Mouse (Mus musculus): ENCODE data around the gene Snapc2. TPM values are rescaled to one million over a fixed set of nuclear protein-coding genes. Genes with fewer than 3 reads are reported as not detected.
A peak's percentile ranks its signal among the peaks of the same experiment; 100 is the strongest.
"Not testable (repeated sequence)": the region's sequence is repeated elsewhere in the genome, so short reads cannot be mapped to it uniquely, and the experiment has no call there.

Snapc2 gene
- polyA plus RNA-seq, 1 experiment from 2014 or later, result 72.2 TPM

DNA sequence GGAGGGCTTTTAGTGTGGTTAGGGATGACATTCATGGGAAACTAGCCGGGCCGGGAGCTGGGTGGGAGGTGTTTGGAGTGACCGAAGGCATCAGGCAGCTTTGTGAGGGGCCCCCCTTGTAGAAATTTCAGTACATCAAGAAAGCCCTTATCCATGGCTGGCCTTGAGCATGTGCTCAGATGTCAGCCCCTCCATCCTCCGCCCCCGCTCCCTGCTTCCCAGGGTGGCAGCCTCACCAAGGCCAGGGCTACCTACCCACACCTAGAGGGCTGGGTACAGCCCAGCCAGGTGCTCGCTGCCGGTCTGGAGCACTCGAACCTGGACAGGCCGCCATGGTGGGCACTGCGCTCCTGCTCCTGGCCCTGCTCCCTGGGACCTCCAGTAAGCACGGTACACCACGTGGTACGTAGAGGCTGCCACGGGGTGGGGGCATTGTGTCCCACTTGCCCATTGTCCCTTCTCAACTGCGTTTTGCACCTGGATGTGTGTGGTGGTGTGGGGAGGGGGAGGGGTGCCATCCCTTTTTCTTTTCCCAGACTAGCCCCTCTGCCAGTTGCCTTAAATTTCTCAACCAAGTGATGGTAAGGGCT is 4.8 kb upstream of the Snapc2 start, which contains the start of gene Tgfbr3l:
Tgfbr3l (plus strand) TSS at position 264 of the 590 bp plus-strand sequence.
- no peak within 1 kb of the TSS for H3K4me2 ChIP-seq (ENCODE audit: low read length)
- WGBS, result 75% methylated on average over 15 of the region's 15 CpGs
- H3K4me1 ChIP-seq (ENCODE audit: control insufficient read depth, insufficient read depth, low read depth, low read length), result peaks cover 4% of the 10 kb centered on the region
- no peaks in the 10 kb centered on the region for H3K27me3 ChIP-seq (replicated peaks; ENCODE audit: control insufficient read depth, insufficient read depth, low read length)
- H3K36me3 ChIP-seq (ENCODE audit: control insufficient read depth, insufficient read depth, low read length), result peaks cover 52% of the 10 kb centered on the region
- no peak for ATAC-seq
- H3K9ac ChIP-seq (ENCODE audit: low read depth, low read length), result no peak within 1 kb of the TSS; the same call in 1 of the 2 replicates
- no peak within 1 kb of the TSS for H3K27ac ChIP-seq (ENCODE audit: low read depth, low read length)
- no peak within 1 kb of the TSS for H3K4me3 ChIP-seq (ENCODE audit: low read length)
- no peaks in the 10 kb centered on the region for H3K9me3 ChIP-seq (ENCODE audit: control insufficient read depth, low read length)

DNA sequence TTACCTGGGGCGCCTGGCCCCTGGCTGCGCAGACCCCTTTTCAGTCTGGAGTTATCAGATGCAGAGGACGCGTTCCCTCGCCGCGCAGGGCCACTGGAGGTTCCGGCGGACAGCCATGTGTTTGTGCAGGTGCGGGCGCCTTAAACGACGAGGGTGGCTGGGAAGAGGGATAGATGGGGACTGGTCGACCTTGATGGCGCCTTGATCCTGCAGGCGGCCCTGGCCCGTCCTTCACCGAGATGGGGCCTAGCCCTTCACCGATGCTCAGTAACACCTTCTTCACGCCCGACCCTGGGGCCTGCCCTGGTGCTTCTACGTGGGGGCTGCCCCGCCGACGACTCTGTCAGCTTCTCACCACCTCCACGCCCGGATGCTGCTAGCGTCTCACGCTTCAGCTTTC is 3.7 kb upstream of the Snapc2 start:
- WGBS, result 19% methylated on average over 29 of the region's 29 CpGs
- Histone ChIP-seq H3K9ac (ENCODE audit: low read depth, low read length) (no peak overlapping the region), H3K4me2 (ENCODE audit: low read length) (no peak overlapping the region), H3K27me3 (replicated peaks; ENCODE audit: control insufficient read depth, insufficient read depth, low read length) (no peaks in the 10 kb centered on the region), H3K4me3 (ENCODE audit: low read length) (no peak overlapping the region), H3K4me1 (ENCODE audit: control insufficient read depth, insufficient read depth, low read depth, low read length) (peaks cover 11% of the 10 kb centered on the region), H3K9me3 (ENCODE audit: control insufficient read depth, low read length) (no peaks in the 10 kb centered on the region), H3K27ac (ENCODE audit: low read depth, low read length) (no peak overlapping the region), H3K36me3 (ENCODE audit: control insufficient read depth, insufficient read depth, low read length) (peaks cover 42% of the 10 kb centered on the region)
- no peak for ATAC-seq

DNA sequence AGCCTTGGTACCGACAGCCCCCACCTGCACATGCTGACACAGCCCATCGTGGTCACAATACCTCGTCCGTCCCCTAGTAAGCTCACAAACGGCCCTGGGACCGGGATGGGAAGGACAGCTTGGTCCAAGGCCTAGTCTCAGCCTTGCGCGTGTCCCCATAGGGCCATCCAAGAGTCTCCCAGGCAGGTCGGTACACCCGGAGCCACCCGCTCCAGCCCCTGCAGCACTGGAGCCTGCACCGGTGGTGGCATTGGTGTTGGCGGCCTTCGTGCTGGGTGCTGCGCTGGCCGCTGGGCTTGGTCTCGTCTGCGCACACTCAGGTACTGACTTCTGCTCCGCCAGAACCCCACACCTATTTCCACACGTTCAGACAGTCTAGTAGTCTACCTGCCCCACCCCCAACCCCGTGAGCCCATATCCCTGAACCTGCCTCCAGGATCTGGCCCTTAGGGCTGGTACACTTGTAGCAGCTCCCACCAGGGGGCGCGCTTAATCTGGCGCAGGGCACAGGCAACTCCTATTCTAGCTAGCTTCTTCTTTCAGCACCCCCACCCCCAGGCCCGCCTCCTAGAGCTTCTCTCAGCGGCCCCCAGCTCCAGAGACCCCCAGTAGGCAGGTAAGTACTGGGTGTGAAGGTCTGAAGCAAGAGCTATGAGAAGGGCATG is 2.4 kb upstream of the Snapc2 start:
- H3K36me3 ChIP-seq (ENCODE audit: control insufficient read depth, insufficient read depth, low read length), result peaks cover 38% of the 10 kb centered on the region
- peaks cover 14% of the 10 kb centered on the region for H3K4me1 ChIP-seq (ENCODE audit: control insufficient read depth, insufficient read depth, low read depth, low read length)
- H3K27me3 ChIP-seq (replicated peaks; ENCODE audit: control insufficient read depth, insufficient read depth, low read length), result no peaks in the 10 kb centered on the region
- H3K9ac ChIP-seq (ENCODE audit: low read depth, low read length), result no peak overlapping the region
- no peak overlapping the region for H3K4me3 ChIP-seq (ENCODE audit: low read length)
- H3K4me2 ChIP-seq (ENCODE audit: low read length), result no peak overlapping the region
- H3K9me3 ChIP-seq (ENCODE audit: control insufficient read depth, low read length), result no peaks in the 10 kb centered on the region
- 34% methylated on average over 26 of the region's 26 CpGs for WGBS
- H3K27ac ChIP-seq (ENCODE audit: low read depth, low read length), result no peak overlapping the region
- ATAC-seq, result no peak

DNA sequence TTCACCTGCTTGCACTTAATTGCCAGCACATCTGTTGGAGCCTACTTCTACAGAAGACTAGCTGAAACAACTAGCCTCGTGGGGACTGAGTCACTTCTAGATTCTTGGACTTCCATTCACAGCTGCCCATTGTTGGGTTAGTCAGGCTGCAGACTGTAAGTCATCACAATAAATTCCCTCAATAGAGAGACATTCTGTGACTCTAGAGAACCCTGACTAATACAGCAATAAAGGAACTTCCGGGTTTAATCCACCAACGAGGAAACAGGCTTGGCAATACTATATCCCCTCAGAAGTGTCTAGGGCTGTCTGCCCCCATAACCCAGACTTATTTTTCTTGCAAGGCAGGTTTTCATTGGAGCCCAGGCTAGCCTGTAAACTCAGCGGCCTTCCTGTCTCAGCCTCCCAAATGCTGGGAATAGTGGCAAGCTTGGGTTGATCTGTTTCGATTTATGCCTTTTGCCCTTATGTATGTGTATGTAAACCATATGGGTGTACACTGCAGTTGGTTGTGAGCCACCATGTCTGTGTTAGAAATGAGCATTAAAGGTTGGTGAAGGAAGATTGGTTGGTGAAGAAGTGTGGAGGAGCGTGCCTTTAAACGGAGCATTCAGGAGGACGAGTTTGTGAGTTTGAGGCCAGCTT is 642 bp upstream of the Snapc2 start:
- H3K27me3 ChIP-seq (replicated peaks; ENCODE audit: control insufficient read depth, insufficient read depth, low read length), result no peaks in the 10 kb centered on the region
- peak overlapping the region; percentile 59 for H3K4me2 ChIP-seq (ENCODE audit: low read length)
- H3K27ac ChIP-seq (ENCODE audit: low read depth, low read length), result peak overlapping the region; percentile 97
- WGBS, result 47% methylated on average over 8 of the region's 8 CpGs
- H3K4me3 ChIP-seq (ENCODE audit: low read length), result peak overlapping the region; percentile 98
- H3K9ac ChIP-seq (ENCODE audit: low read depth, low read length), result peak overlapping the region; percentile 98
- peaks cover 23% of the 10 kb centered on the region for H3K4me1 ChIP-seq (ENCODE audit: control insufficient read depth, insufficient read depth, low read depth, low read length)
- ATAC-seq, result no peak
- peaks cover 32% of the 10 kb centered on the region for H3K36me3 ChIP-seq (ENCODE audit: control insufficient read depth, insufficient read depth, low read length)
- no peaks in the 10 kb centered on the region for H3K9me3 ChIP-seq (ENCODE audit: control insufficient read depth, low read length)

DNA sequence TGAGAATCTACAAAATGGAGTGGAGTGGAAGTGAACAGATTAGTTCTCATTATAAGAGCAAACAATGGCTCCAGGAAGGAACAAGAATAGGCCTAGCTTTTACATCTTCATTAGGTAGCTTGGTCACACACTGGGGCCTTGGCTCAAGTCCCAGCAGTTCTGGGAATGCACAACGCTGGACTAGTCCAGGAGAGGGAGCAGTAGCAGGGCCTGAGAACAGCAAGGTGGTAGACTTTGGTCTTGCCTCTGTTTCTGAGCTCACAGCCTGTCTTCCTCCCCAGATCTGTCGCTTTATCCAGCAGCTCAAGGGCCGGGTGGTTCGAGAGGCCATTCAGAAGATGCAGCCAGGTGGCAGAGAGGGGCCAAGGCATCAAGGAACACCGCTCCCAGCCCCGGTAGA is 1.1 kb downstream of the Snapc2 start:
- Histone ChIP-seq H3K27ac (ENCODE audit: low read depth, low read length) (peak overlapping the region; percentile 21; the same call in 1 of the 2 replicates), H3K36me3 (ENCODE audit: control insufficient read depth, insufficient read depth, low read length) (peaks cover 24% of the 10 kb centered on the region), H3K9ac (ENCODE audit: low read depth, low read length) (peak overlapping the region; percentile 20; the same call in 1 of the 2 replicates), H3K9me3 (ENCODE audit: control insufficient read depth, low read length) (no peaks in the 10 kb centered on the region), H3K4me2 (ENCODE audit: low read length) (peak overlapping the region; percentile 59), H3K4me1 (ENCODE audit: control insufficient read depth, insufficient read depth, low read depth, low read length) (peaks cover 31% of the 10 kb centered on the region), H3K27me3 (replicated peaks; ENCODE audit: control insufficient read depth, insufficient read depth, low read length) (no peaks in the 10 kb centered on the region), H3K4me3 (ENCODE audit: low read length) (peak overlapping the region; percentile 98)
- peak; percentile 4; the same call in 1 of the 2 replicates for ATAC-seq
- WGBS, result 63% methylated on average over 6 of the region's 6 CpGs

DNA sequence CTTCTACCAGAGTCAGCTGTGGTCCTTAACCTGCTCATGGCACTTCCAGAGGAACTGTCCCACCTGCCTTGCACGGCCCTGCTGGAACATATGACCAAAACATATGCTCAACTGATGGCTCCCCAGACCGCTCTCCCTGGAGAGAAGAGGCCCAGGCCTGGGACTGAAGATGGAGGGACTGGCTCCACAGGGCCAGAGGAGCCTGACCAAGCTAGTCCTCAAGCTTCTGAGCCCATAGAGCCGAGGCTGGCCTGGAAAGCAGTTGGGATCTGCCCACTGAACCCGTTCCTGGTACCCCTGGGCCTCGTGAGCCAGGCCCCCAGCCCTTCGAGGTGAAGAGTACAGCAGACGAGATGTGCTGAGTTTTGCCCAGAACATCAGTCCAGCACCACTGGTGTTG is 2.6 kb downstream of the Snapc2 start:
- not testable (repeated sequence) for H3K4me3 ChIP-seq (ENCODE audit: low read length); ATAC-seq; H3K9me3 ChIP-seq (ENCODE audit: control insufficient read depth, low read length); H3K27me3 ChIP-seq (replicated peaks; ENCODE audit: control insufficient read depth, insufficient read depth, low read length); H3K4me2 ChIP-seq (ENCODE audit: low read length); H3K9ac ChIP-seq (ENCODE audit: low read depth, low read length); H3K27ac ChIP-seq (ENCODE audit: low read depth, low read length)
- H3K36me3 ChIP-seq (ENCODE audit: control insufficient read depth, insufficient read depth, low read length), result peaks cover 23% of the 10 kb centered on the region
- peaks cover 35% of the 10 kb centered on the region for H3K4me1 ChIP-seq (ENCODE audit: control insufficient read depth, insufficient read depth, low read depth, low read length)
- 88% methylated on average over 7 of the region's 7 CpGs for WGBS

DNA sequence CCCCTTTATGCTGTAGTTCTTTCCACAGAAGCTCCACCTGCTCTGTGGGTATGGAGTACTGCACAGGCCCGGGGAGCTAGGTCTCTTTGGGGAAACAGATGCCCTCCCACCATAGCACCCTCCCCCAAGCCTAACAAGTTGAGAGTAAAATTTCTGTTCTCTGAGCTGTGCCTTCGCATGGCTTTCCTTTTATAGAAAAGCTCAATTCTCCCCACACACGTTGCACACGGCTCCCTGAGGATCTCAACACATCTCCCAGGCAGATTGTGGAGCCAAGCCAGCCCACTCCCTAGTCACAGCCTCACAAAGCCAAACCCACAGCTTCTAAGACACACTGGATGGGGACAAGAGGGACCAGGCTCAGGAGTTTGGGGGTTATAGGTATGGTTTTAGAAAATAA is 4.0 kb downstream of the Snapc2 start:
- Histone ChIP-seq H3K9ac (ENCODE audit: low read depth, low read length) (peak overlapping the region; percentile 88), H3K27me3 (replicated peaks; ENCODE audit: control insufficient read depth, insufficient read depth, low read length) (no peaks in the 10 kb centered on the region), H3K4me3 (ENCODE audit: low read length) (peak overlapping the region; percentile 75), H3K4me2 (ENCODE audit: low read length) (peak overlapping the region; percentile 59), H3K27ac (ENCODE audit: low read depth, low read length) (peak overlapping the region; percentile 97), H3K9me3 (ENCODE audit: control insufficient read depth, low read length) (no peaks in the 10 kb centered on the region), H3K36me3 (ENCODE audit: control insufficient read depth, insufficient read depth, low read length) (peaks cover 29% of the 10 kb centered on the region), H3K4me1 (ENCODE audit: control insufficient read depth, insufficient read depth, low read depth, low read length) (peaks cover 35% of the 10 kb centered on the region)
- no peak for ATAC-seq
- WGBS, result 27% methylated on average over 4 of the region's 4 CpGs

DNA sequence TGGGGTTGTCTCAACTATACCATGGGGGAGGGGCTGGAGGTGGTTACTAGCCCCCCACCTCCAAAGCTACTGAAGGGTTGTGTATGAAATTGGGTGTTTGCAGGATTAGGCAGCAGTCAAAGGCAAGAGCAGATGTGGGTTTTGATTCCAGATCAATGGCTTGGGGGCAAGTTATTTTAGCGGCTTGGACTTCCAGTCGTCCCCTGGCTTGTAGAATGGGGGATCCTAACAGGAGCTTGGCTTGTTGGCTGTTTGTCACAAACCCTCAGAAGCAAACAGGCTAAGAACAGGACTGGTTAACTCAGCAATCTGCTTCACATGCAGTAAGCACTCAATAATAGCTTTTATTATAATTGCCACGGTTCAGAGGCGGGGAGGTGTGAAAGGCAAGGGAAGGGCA is 4.5 kb downstream of the Snapc2 start:
- Histone ChIP-seq H3K4me3 (ENCODE audit: low read length) (peak overlapping the region; percentile 75), H3K27ac (ENCODE audit: low read depth, low read length) (peak overlapping the region; percentile 97), H3K9ac (ENCODE audit: low read depth, low read length) (peak overlapping the region; percentile 88), H3K4me2 (ENCODE audit: low read length) (peak overlapping the region; percentile 59), H3K27me3 (replicated peaks; ENCODE audit: control insufficient read depth, insufficient read depth, low read length) (no peaks in the 10 kb centered on the region), H3K9me3 (ENCODE audit: control insufficient read depth, low read length) (no peaks in the 10 kb centered on the region), H3K4me1 (ENCODE audit: control insufficient read depth, insufficient read depth, low read depth, low read length) (peaks cover 33% of the 10 kb centered on the region), H3K36me3 (ENCODE audit: control insufficient read depth, insufficient read depth, low read length) (peaks cover 30% of the 10 kb centered on the region)
- 47% methylated on average over 4 of the region's 4 CpGs for WGBS
- no peak for ATAC-seq

DNA sequence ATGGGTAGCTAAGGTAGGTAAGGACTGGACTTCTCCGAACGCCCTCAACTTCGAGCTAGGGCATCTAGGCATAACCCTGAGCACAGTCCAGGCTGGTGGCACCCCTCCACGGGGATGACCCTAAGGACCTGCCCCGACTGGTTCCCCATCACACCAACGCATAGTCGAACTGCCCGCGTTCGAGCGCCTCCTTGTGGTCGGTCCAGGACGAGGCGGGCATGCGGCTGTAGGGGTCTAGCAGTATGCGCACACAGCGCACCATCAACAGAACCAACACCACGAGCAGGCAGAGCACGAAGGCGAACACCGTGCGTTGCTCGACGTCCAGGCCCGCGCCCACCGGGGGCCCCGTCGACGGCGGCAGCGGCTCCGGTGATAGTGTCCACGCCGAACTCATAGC is 5.4 kb downstream of the Snapc2 start:
- Histone ChIP-seq H3K9me3 (ENCODE audit: control insufficient read depth, low read length) (no peaks in the 10 kb centered on the region), H3K36me3 (ENCODE audit: control insufficient read depth, insufficient read depth, low read length) (peaks cover 34% of the 10 kb centered on the region), H3K27me3 (replicated peaks; ENCODE audit: control insufficient read depth, insufficient read depth, low read length) (no peaks in the 10 kb centered on the region), H3K9ac (ENCODE audit: low read depth, low read length) (peak overlapping the region; percentile 88), H3K4me2 (ENCODE audit: low read length) (peak overlapping the region; percentile 59), H3K27ac (ENCODE audit: low read depth, low read length) (peak overlapping the region; percentile 97), H3K4me3 (ENCODE audit: low read length) (peak overlapping the region; percentile 75), H3K4me1 (ENCODE audit: control insufficient read depth, insufficient read depth, low read depth, low read length) (peaks cover 31% of the 10 kb centered on the region)
- peak; percentile 52 for ATAC-seq
- 3% methylated on average over 34 of the region's 35 CpGs for WGBS
